Comparison of ENCODE assay signal across 16 mouse cellular contexts in genomic region chr8:28594191-28594590, GRCm38 (mm10).
A peak's percentile ranks its signal among the peaks of the same experiment; 100 is the strongest.
DNase-seq lines count a peak whose midpoint lies in the region; ATAC-seq and TF ChIP-seq lines count a peak whose summit lies in the region.
"Had no signal": no experiment of that assay in that cellular context is flagged by ENCODE, and none has a peak within 500 bp of the region (broad histone marks: within the 10 kb centered on the region; RNA-seq: fewer than 3 reads in every experiment).

No protein-coding gene starts in this region.

- intact Hi-C loops in heart, postnatal 36 days (cut with DNase I): loop anchor here (10.0 kb wide), 1 partner anchor 219 kb away; no protein-coding TSS in a partner anchor

- H3K27me3 ChIP-seq in lung, embryonic 16.5 days (ENCODE audit: control insufficient read depth, insufficient read depth, low read depth, low read length): no peaks in the 10 kb centered on the region
- no peaks in the 10 kb centered on the region for H3K27me3 ChIP-seq in heart, embryonic 12.5 days (replicated peaks)
- H3K27me3 ChIP-seq in limb, embryonic 14.5 days (ENCODE audit: control insufficient read depth, insufficient read depth, low read length): no peaks in the 10 kb centered on the region
- H3K27me3 ChIP-seq: hindbrain, embryonic 12.5 days; midbrain, embryonic 13.5 days had no signal

- H3K36me3 ChIP-seq in lung, embryonic 16.5 days (ENCODE audit: control insufficient read depth, insufficient read depth, low read length): no peaks in the 10 kb centered on the region
- H3K36me3 ChIP-seq in heart, embryonic 12.5 days: no peaks in the 10 kb centered on the region
- no peaks in the 10 kb centered on the region for H3K36me3 ChIP-seq in limb, embryonic 14.5 days (ENCODE audit: control insufficient read depth, insufficient read depth, low read length)
- H3K36me3 ChIP-seq: hindbrain, embryonic 12.5 days; midbrain, embryonic 13.5 days had no signal

- TF ChIP-seq POLR2A in limb, embryonic 14.5 days (IDR thresholded peaks at IDR 0.05; ENCODE audit: borderline replicate concordance, extremely low read depth, insufficient read depth, insufficient read length): no peak

- no peak overlapping the region for H3K9ac ChIP-seq in lung, embryonic 16.5 days (ENCODE audit: low read length)
- H3K9ac ChIP-seq in heart, embryonic 12.5 days: no peak overlapping the region
- H3K9ac ChIP-seq in limb, embryonic 14.5 days (ENCODE audit: low read depth, low read length, severe bottlenecking): no peak overlapping the region
- H3K9ac ChIP-seq: hindbrain, embryonic 12.5 days; midbrain, embryonic 13.5 days had no signal

- no peaks in the 10 kb centered on the region; the same call in 1 of the 2 replicates for H3K4me1 ChIP-seq in lung, embryonic 16.5 days (replicated peaks; ENCODE audit: control insufficient read depth, insufficient read depth, low read length)
- H3K4me1 ChIP-seq in heart, embryonic 12.5 days (replicated peaks): peaks cover 20% of the 10 kb centered on the region
- H3K4me1 ChIP-seq in limb, embryonic 14.5 days (ENCODE audit: control insufficient read depth, insufficient read depth, low read length): no peaks in the 10 kb centered on the region
- H3K4me1 ChIP-seq: hindbrain, embryonic 12.5 days; midbrain, embryonic 13.5 days had no signal

- H3K9me3 ChIP-seq in lung, embryonic 16.5 days (ENCODE audit: control insufficient read depth, low read length): no peaks in the 10 kb centered on the region
- H3K9me3 ChIP-seq in heart, embryonic 12.5 days (replicated peaks): no peaks in the 10 kb centered on the region
- H3K9me3 ChIP-seq in limb, embryonic 14.5 days (ENCODE audit: control insufficient read depth, low read length): no peaks in the 10 kb centered on the region
- H3K9me3 ChIP-seq: hindbrain, embryonic 12.5 days; midbrain, embryonic 13.5 days had no signal

- H3K4me2 ChIP-seq in lung, embryonic 16.5 days (ENCODE audit: low read depth, low read length): peak overlapping the region; percentile 4
- peak overlapping the region; percentile 48 for H3K4me2 ChIP-seq in heart, embryonic 12.5 days
- 0 out of 2 replicates have a peak overlapping the region, but pooled peaks have one; percentile 1 for H3K4me2 ChIP-seq in limb, embryonic 14.5 days (replicated peaks; ENCODE audit: low read depth, low read length, severe bottlenecking)
- H3K4me2 ChIP-seq: hindbrain, embryonic 12.5 days; liver, embryonic 11.5 days; midbrain, embryonic 13.5 days had no signal

- ATAC-seq in lung, embryonic 16.5 days (ENCODE audit: low read depth): no peak; the same call in 1 of the 2 replicates
- ATAC-seq in heart, embryonic 12.5 days (ENCODE audit: insufficient number of reproducible peaks, low FRiP score): no peak
- ATAC-seq in limb, embryonic 14.5 days (ENCODE audit: low FRiP score, low read depth): no peak
- ATAC-seq: CD4-positive, CD25-positive, alpha-beta regulatory T cell, adult 4 months; forebrain, embryonic 14.5 days; midbrain, embryonic 13.5 days had no signal

- no peak overlapping the region for H3K4me3 ChIP-seq in lung, embryonic 16.5 days (ENCODE audit: low read length)
- no peak overlapping the region for H3K4me3 ChIP-seq in heart, embryonic 12.5 days
- H3K4me3 ChIP-seq in limb, embryonic 14.5 days (replicated peaks; ENCODE audit: low read length): no peak overlapping the region
- H3K4me3 ChIP-seq: hindbrain, embryonic 12.5 days; midbrain, embryonic 13.5 days; myocyte had no signal

- WGBS in lung, embryonic 16.5 days: 19% methylated on average over 12 of the region's 12 CpGs
- WGBS in heart, embryonic 12.5 days: 29% methylated on average over 12 of the region's 12 CpGs
- 45% methylated on average over 12 of the region's 12 CpGs for WGBS in limb, embryonic 14.5 days

- H3K27ac ChIP-seq in lung, embryonic 16.5 days (ENCODE audit: low read length): no peak overlapping the region
- H3K27ac ChIP-seq in heart, embryonic 12.5 days (ENCODE audit: poor library complexity, severe bottlenecking): peak overlapping the region; percentile 82
- H3K27ac ChIP-seq in limb, embryonic 14.5 days (replicated peaks; ENCODE audit: low read depth, low read length): no peak overlapping the region
- H3K27ac ChIP-seq: hindbrain, embryonic 12.5 days; midbrain, embryonic 13.5 days had no signal

- DNase-seq in lung, postnatal 36 days: no peak
- DNase-seq in heart, postnatal 36 days: peak; percentile 10 to 32
- DNase-seq in limb, embryonic 14.5 days (ENCODE audit: low spot score): no peak
- DNase-seq in adrenal gland, adult 18-20 months (ENCODE audit: low spot score in 2 of 2): no peak
- DNase-seq in urinary bladder, postnatal 4 days (ENCODE audit: low spot score in 2 of 2): no peak
- DNase-seq: adrenal gland, postnatal 14 days; cerebellum, adult 9-11 months; gastrocnemius, postnatal 14 days had no signal

Comparison
In these comparisons a context has a peak if more than half of its experiments do, and no peak if none do; other contexts are left out.
1. DNase-seq: peak in heart, postnatal 36 days (2 of 2); none in lung, postnatal 36 days (single experiment), limb, embryonic 14.5 days (single experiment), adrenal gland, adult 18-20 months (0 of 2) and urinary bladder, postnatal 4 days (0 of 2).
2. Peak in every context shown above with its lines, with median percentiles within 50 percentile points of each other: H3K4me2 ChIP-seq.